Mouse (Mus musculus) embryo, embryonic 11 days (tissue): ENCODE results near the gene Emsy.
A peak's percentile ranks its signal among the peaks of the same experiment; 100 is the strongest.

Experiments used
- DNase-seq: peaks from one replicate; pipeline ENCODE4 v3.0.0-alpha.2; 2015

The Emsy gene

DNA sequence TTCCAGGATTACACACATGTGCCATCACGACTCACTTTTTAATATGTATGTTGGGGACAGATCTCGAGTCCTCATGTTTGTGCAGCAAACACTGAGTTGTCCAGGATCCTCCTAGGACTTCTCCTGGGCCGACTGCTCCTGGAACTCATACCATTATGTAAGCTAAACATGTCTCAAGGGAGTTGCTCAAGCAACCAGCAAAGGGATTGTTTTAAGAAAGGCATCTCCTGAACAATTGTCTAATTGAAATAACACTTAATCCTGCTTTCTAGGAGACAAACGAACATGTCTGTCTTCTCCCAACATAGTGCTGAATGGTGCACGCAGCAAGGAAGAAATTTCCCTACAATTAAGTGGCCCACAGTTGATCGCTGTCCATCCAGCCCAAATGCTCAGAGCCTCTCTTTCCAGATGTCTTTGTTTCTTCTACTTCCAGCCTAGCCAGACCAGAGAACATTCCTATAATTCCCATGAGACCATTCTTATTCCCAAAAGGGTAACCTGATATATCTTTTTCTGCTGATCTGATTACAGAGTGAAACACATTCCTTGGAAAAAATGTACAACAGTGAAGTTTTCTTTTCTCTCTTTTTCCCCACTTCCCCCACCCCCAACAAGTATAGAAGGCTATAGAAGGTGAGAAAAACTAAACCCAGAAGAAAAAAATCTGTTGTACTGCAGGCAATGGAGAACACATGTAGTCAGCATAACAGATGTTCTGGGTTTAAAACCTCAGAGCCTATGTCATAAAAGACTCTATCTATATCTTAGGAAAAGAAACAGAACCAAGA, 11.6 kb upstream of the Emsy start:
- DNase-seq: peak; percentile 58

DNA sequence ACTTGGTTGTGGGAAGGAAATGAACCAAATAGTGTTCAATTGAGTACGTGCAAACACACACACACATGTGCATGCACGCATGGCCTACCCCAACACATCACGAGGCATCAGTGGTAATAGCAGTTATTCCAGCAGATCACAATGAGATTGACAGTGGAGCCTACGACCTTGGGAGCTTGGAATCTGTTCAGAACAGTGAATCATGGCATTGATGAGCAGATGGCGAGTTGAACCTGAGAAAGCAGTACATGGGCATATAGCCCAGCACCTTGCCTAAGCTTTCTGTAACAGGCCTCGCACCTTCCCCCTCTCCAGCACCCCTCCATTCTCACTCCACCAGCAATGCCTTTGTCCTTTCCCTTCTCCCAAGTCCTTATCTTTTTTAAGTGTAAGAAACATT, 9.1 kb upstream of the Emsy start:
- DNase-seq: no peak

DNA sequence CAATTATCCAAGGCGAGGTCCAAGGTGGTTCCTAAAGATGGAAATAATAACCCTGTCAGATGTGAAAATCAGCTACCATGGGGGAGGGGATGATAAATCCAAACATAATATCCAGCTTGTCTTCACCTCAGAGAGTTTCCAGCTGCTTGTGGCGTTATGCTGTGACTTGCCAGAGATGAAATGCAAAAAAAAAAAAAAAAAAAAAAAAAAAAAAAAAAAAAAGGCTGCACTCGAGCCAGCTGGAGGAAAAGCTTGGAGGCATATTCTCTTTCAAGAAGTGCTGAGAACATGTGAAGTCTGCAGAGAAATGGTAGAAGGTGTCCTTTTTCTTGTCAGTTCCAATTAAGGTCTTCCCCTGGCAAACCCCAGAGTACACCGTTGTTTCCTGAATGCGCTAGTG, 8.6 kb upstream of the Emsy start:
- DNase-seq: no peak

DNA sequence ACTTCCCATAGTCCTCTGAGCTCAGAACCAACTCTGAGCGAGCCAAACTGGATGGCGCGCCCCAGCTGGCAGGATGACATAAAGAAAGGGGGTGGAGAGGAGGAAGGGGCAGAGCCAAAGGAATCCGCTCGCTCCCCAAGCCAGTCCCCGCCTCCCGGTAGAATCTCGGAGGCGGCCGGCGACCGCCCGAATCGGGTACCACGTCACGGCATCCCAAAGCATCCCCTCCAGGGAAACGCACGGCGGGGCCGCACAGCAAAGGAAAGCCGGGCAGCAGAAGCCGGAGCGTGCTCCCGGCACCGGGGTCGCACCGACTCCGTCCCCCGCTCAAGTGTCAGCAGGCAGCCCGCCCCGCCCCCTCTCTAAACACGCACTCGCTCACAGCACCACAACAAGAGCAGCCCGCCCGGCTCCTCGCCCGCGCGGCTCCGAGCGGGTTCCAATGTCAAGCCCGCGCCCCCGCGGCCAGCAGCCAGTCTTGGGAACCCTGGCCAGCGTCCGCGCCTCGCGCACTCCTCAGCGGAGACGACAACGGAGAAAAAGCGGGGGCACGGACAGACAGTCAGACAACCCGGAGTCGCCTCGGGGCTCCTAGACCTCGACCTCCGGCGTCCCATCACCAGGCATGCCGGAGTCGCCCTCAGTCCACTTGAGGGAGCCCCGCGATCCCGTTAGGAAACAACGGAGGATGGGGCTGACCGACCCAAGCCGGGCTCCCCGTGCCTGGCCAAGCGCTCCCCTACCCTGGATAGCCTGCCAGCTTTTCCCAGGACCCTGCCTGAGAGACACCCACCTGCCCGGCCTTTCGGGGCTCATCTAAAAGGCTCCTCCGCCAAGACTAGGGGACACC, 677 bp downstream of the Emsy start:
- DNase-seq: peak; percentile 90

DNA sequence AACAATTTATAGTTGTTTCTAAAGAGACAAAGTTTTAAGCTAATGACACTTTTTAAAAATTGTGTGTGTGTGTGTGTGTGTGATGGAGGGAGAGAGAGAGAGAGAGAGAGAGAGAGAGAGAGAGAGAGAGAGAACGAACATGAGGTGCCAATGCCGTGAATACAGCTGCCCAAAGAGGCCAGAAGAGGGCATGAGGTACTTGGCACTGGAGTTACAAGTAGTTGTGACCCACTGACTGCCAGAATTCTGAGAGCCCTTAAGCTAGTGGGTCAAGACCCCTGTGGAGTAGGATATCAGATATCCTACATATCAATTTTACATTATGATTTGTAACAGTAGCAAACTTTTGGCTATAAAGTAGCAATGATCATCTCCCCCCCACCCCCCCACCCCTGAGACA, 4.9 kb downstream of the Emsy start:
- DNase-seq: no peak

DNA sequence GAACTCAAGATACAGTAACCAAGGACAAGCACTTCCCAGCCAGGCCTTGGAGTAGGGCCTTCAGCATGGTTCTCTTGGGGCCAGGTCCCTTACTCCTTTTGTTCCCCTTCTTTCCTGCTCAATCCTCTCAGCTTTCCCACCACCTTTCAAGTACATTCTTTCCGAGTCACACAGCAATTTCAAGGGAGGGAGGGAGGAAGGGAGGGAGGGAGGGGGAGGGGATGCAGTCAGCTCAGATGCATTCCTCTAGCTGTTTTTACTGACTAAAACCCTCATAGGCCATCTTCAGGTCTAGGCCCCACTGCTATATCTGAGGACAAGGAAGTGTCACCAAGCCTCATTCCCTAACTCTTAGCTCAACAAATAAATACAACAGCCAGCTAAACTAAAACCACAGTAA, 12.3 kb downstream of the Emsy start:
- peak; percentile 14 for DNase-seq

DNA sequence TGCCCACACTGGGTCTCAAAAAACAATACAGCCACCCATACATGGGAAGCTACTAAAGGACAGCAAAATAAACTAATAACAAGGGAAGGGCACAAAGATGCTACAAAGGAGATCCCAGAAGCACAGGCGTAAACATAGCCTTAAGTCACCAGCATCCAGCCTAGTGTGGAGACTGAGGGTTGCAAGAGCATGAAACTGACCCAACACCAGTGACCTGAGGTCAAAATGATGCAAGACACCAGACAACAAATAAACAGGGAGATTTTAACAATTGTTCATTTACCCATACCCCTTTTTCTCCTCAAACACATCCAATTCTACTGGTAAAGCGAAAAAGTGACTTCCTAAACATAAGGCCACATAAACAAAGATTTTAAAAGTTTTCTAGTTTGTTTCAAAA, 20.0 kb downstream of the Emsy start:
- no peak for DNase-seq

DNA sequence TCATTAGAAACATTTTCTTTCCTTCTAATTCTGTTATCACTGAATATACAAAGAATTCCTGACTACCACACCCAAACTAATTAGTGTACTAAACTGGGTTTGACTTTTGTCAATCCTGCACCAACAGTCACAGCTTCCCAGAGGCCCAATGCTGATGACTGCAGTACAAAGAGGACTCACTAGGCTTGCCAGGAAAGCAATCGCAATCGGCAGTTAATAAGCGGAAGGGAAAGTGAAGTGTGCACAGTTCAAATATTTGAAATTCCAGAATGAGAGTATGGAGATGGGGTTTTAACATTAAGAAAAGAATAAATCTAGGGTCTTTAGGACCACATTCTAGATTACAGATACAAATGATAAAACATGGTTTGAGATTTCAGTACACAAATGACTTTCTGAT, 23.6 kb downstream of the Emsy start:
- no peak for DNase-seq

DNA sequence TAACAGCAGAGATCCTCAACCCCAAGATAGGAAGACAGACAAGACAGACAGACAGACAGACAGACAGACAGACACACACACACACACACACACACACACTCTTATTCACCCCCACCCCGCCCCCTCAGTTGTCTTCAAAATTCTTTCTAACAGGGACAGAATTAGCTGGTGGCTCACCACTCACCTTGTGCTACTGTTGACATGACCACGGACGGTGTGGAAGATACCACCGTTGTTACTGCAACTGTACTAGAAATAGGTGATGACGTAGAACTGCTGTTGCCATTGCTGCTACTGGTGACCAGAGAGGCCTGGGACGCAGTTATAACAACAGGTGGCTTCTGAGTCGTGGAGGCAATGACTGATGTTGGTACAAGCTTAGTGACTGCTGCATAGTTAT, 26.6 kb downstream of the Emsy start:
- no peak for DNase-seq

DNA sequence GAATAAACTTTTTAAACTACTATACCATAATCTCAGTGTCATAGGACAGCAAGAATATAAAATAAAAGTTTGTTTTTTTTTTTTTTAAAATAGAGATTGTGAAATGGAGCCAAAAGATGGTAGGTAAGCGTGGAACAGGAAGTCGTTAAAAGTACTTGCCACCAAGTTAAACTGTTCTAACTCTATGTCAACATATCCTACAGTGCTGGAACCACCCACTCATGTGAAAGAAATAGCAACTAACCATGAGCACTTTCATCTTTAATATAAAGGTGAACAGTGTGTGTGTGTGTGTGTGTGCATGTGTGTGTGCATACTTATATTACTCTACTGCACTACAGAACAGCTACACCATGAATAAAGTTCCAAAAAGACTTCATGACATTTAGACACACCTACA, 38.8 kb downstream of the Emsy start:
- no peak for DNase-seq

DNA sequence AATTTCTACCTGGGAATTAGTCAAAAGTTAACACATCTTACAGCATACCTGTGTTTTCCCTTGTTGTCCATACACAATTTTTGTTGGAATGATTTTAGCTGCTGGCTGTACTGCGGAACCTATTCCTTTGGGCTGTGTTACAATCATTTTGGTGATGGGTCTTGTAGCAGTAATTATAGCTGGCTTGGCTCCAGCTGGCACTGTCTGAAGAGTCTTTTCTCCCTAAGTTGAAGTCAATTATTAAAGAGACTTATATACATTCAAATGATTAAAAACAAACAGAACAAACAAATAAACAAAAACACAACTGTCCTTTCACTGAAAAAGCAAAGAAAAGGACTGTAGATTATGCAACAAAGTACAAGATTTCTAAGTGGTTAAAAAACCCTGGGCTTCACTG, 43.6 kb downstream of the Emsy start:
- DNase-seq: no peak

DNA sequence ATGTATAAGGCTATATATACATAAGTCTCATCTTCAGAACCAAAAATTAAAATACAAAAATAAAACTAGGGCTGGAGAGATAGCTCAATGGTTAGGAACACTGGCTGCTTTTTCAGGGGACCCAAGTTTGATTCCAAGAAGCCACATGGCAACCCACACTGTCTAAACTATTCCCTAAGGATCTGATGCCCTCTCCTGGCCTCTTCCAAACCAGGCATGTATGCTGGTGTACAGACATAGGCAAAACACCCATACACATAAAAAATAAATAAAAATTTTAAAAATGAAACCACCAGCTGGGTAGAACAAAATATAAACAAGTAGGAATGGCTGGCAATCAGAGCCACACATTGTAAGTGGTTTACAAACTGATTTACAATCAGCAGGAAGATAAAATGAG, 48.1 kb downstream of the Emsy start:
- DNase-seq: peak; percentile 8

DNA sequence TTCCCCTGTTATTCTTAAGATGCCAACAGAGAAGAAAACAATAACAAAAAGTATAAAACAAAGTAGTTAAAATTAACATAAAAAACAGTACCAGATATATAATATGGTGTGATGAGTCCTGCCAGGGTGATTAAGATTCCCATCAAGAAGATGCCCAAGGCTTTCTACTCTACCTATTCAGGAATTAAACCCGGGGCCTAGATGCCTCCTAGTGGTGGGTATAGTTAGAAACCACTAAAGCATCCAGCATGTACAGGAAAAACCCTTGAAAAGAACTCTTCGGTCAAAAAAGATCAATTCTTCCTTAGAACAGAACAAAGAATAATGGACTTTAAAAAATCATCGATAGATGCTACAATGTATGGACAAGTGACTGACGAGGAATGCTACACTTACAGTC, 49.4 kb downstream of the Emsy start:
- DNase-seq: peak; percentile 22

DNA sequence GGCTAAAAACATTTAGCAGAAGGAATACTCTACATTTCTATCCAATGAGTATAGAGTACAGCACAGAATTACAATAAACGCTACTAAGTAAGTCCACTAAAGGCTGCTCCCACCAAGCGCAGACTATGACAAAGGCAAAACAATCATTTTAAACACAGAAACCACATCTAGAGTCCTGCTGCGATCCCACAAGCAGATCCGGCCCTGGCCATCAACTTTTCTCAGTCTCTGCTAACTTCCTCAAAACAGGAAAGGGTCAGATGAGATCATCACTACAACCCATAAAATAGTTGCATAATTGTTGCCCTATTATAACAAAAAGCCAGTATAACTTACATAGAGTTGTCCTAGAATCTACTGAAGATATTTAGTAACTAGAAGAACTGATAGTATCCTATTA, 54.9 kb downstream of the Emsy start:
- DNase-seq: no peak

DNA sequence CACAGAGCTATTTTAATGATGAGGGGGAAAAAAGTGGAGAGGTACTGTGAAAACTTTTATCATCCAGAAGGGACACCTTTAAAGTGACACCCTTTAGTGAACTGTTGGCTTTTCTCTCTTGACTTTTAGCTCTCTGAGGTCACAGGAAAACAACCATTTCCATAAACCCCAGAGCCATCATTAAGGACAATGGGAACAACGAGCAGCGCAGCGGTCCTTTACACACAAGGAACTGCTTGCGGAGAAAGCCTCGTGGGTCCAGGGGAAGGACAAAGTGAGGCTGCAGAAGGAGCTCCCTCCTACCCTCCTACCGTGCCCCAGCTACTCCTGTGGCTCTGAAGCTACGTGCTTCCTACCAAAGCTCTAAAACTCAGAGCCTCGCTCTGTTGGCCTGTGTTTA, 59.2 kb downstream of the Emsy start:
- DNase-seq: no peak

DNA sequence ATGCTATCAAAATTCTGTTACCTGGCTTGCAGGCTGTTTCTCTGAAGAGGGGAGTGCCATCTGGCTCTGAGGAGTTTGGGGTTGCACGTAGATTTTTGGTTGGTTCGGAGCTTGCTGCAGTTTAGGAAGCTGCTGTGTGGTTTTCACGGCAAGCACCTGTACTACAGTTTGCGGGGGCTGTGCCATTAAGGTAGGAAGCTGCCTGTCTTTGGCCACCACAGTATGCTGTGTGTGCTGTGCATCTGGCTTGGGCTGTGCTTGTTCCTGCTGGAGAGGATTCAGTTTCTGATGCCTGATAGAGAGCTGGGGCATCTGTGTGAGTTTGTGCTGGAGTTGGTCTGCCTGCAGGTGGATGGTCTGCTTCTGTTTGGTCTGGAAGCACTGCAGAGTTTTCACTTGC, 61.9 kb downstream of the Emsy start:
- DNase-seq: no peak

DNA sequence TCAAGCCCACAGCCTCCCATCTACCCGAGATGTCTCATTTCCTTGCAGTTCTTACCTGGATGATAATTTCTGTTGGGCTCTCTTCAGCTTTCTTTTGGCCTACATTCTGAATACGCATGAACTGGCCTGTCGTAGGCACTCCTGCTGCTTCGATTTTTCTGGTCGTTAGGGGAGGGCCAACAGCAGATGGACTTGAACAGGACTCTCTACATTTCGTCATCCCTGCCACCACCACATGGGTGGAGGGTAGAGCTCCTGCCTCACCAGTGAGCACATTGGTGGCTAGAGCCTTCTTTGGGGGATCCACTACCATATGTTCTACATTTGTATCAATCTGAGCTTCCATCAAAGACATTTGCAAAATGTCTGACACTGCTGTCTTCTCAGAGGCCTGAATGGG, 63.3 kb downstream of the Emsy start:
- DNase-seq: no peak

DNA sequence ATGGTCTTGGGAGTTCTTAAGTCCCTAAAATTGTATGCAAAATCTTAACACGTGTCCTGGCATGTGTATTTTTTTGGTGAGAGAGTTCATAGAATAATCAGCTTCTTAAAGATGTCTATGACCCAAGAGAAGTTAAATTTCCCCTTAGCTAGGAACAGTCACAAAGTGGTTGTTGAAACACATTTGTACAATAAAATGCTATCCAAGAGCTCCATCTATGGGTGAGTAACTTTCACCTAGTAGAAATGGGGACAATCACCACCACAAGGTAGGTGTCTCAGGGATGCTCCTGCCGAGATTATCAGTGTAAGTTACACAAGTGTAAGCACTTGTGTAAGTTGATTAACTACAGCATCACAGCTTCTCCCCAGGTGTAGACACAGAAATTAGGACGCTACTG, 67.6 kb downstream of the Emsy start:
- DNase-seq: peak; percentile 43

DNA sequence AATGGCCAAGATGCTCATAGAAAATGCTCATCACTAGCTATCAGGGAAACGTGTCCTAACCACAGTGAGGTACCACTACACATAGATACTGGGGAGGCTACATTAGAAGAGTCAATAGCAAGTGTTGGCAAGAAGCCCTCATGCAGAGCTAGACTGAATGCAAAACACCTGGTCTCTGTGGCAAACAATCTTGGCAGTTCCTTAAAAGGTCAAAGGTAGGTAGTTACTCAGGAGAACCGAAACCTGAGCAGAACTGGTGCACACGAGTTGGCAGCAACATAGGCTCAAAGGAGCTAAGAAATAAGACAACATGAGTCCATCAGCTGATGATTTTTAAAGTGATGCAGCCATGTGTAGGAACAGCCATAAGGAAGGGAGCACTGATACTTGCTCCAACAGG, 70.3 kb downstream of the Emsy start:
- no peak for DNase-seq

DNA sequence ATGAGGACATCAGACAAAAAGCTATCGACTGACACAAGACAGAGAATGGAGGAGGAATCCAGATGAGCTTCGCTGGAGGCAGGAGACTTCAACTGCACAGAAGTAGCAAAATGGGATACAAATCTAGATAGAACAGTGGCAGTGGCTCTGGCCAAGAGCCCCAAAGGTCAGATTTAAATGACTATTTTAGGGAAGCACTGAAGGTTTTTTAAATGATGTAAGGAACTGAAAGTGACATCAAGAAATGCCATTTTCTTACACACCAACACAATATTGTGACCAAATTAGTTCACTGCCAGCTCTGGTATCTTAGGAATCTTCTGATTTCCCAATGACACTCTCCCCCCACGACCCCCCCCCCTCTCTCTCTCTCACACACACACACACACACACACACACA, 72.0 kb downstream of the Emsy start:
- DNase-seq: no peak

DNA sequence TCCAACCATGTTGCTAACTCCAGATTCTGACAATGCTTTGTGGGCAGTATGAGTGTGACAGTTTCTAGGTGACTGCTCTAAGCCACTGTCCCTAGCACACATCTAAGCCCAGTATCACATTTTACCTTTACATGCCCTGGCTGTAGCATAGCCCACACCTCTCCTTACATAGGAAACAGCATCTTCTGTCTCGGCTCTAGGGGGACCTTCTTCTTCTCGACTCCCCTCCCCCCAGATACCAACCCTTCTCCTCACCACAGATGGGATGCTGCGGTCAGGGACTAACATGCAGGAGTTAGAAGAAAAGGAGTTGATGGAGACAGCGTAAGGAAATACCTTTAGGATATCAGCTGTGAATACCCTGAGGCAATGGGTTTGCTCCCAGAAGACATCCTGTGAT, 75.3 kb downstream of the Emsy start:
- DNase-seq: no peak

DNA sequence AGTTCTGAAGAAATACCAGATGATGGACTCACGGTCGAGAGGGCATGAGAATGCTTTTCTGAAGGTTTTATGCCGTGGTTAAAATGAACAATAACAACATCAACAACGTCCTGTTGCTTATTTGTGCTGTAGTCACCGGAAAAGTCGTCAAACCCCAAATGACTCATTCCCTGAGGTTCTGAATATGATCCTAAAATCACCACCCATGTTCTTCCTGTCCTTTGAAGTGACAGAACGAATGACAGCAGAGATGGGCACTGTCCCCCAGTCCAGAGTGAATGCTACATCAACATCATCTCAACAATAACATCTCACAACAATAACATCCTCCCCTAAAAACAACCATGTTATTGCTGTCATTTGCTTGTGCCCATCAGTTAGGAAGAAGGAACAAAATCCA, 76.1 kb downstream of the Emsy start:
- DNase-seq: no peak

DNA sequence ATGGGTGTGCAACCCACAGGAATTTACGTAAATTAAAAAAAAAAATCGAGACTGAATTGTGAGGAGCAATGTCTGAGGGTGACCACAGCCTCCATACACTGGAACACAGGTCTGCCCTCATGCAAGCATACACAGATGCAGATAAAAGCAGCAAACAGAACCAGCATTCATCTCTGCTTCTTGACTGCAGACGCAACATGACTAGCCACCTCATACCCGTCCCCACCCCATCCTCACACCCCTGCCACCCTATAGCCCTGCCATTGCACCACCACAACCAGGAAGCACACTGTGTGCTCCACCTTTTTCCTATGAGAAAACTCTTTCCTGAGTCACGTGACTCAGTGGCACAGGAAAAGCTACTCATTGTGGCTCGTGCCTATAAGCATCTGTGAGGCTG, 76.9 kb downstream of the Emsy start:
- no peak for DNase-seq

DNA sequence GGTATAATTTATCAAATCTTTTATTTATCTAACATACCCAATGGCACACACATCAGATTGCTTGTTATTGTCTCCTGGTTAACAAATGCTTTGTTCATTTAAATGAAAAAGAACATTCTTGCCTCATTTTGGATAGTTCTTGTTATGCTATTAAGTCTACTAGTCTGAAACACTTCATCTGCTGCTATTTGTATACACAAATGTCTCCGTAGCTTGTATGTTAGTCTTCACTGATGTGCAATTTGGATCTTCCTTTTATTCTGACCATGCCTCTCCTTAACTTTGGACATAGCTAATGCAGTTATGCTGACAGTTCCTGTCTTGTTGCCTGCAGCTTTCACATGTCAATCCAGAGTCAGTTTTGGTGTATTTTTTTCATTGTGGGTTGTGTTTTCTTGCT, 79.1 kb downstream of the Emsy start:
- no peak for DNase-seq
